Mouse (Mus musculus) spleen, adult 2 months (tissue): ENCODE results near the gene Nek7.

Source experiments
- CTCF ChIP-seq: fragments of 200-500 bp; IDR thresholded peaks from 2 replicates; pipeline ENCODE4 v1.5.1; 2011; ENCODE audit warnings: mild to moderate bottlenecking, inconsistent platforms; ENCODE audit not compliant: insufficient read depth, insufficient read length, insufficient replicate concordance; ENCODE audit errors: extremely low read depth
- POLR2A ChIP-seq: fragments of 200-500 bp; IDR thresholded peaks from 2 replicates; pipeline ENCODE4 v1.6.1; 2011; ENCODE audit warnings: low read depth, low read length, inconsistent platforms

- no peak for TF ChIP-seq POLR2A
- no peak for TF ChIP-seq CTCF
Measured at GRCm38 (mm10) chr1:138604736-138605135, 15.2 kb downstream of the Nek7 start.
